Mouse (Mus musculus) forebrain, embryonic 15.5 days (tissue): ENCODE results near the gene Atxn7l3. TPM values are rescaled to one million over a fixed set of nuclear protein-coding genes. Genes with fewer than 3 reads are reported as not detected.
A peak's percentile ranks its signal among the peaks of the same experiment; 100 is the strongest.

Experiments
- ATAC-seq: fragments of 200-750 bp; cut with Nextera tagmentation; replicated peaks from 2 replicates; pipeline ENCODE4 v1.8.0; 2017; ENCODE audit warnings: mild to moderate bottlenecking, moderate TSS enrichment, moderate library complexity
- H3K27ac ChIP-seq: fragments of 300-500 bp; sonication (generic); replicated peaks from 2 replicates; pipeline ENCODE4 v1.5.1; 2015; ENCODE audit warnings: mild to moderate bottlenecking, inconsistent platforms
- H3K27me3 ChIP-seq: fragments of 300-500 bp; sonication (generic); 2 replicates; pipeline ENCODE4 v1.6.1; 2015; ENCODE audit warnings: inconsistent platforms
- H3K36me3 ChIP-seq: fragments of 300-500 bp; sonication (generic); 2 replicates; pipeline ENCODE4 v1.6.1; 2015; ENCODE audit warnings: mild to moderate bottlenecking, inconsistent platforms
- H3K4me1 ChIP-seq: fragments of 300-500 bp; sonication (generic); 2 replicates; pipeline ENCODE4 v1.6.1; 2015; ENCODE audit warnings: inconsistent platforms
- H3K4me2 ChIP-seq: fragments of 300-500 bp; sonication (generic); replicated peaks from 2 replicates; pipeline ENCODE4 v1.6.1; 2015; ENCODE audit warnings: mild to moderate bottlenecking, inconsistent platforms
- H3K4me3 ChIP-seq: fragments of 300-500 bp; sonication (generic); 2 replicates; pipeline ENCODE4 v1.5.1; 2015; ENCODE audit warnings: mild to moderate bottlenecking, inconsistent platforms
- H3K9ac ChIP-seq: fragments of 300-500 bp; sonication (generic); replicated peaks from 2 replicates; pipeline ENCODE4 v1.6.1; 2015; ENCODE audit warnings: mild to moderate bottlenecking, inconsistent platforms
- H3K9me3 ChIP-seq: fragments of 300-500 bp; sonication (generic); 2 replicates; pipeline ENCODE4 v1.6.1; 2016; ENCODE audit warnings: inconsistent platforms
- whole genome bisulfite sequencing: fragments of 180-500 bp; shearing (Covaris S2); methylation state at CpG from one replicate; pipeline ENCODE4 v1.1.7; 2015; ENCODE audit warnings: mixed read lengths; 5-methylcytosine and 5-hydroxymethylcytosine counted together
- polyA plus RNA-seq: library from polyadenylated mRNA; unstranded; fragments of >200 nt; fragmentation: Nextera tagmentation; extraction: Ambion mirVana; gene quantifications from 2 replicates; pipeline ENCODE4 v1.2.1, GENCODE M21; 2015

Atxn7l3 gene
- polyA plus RNA-seq, 1 experiment from 2014 or later = 29.5 TPM

- Histone ChIP-seq H3K4me2 (no peak overlapping the region), H3K27me3 (no peaks in the 10 kb centered on the region), H3K36me3 (peaks cover 35% of the 10 kb centered on the region), H3K27ac (no peak overlapping the region), H3K9me3 (no peaks in the 10 kb centered on the region), H3K4me1 (peaks cover 15% of the 10 kb centered on the region), H3K4me3 (no peak overlapping the region), H3K9ac (no peak overlapping the region)
- ATAC-seq = no peak
- WGBS = 48% methylated on average over 3 of the region's 3 CpGs
These were observed 8.9 kb upstream of the Atxn7l3 start for GRCm38 (mm10) chr11:102305359-102305758.

GRCm38 (mm10) chr11:102304141-102304540 lies 7.7 kb upstream of the Atxn7l3 start:
- Histone ChIP-seq H3K9me3 (no peaks in the 10 kb centered on the region), H3K4me1 (peaks cover 5% of the 10 kb centered on the region), H3K9ac (no peak overlapping the region), H3K27ac (no peak overlapping the region), H3K27me3 (no peaks in the 10 kb centered on the region), H3K4me2 (no peak overlapping the region), H3K4me3 (no peak overlapping the region), H3K36me3 (peaks cover 23% of the 10 kb centered on the region)
- ATAC-seq = no peak
- 40% methylated on average over 2 of the region's 2 CpGs for WGBS

- no peak overlapping the region for H3K27ac ChIP-seq
- no peaks in the 10 kb centered on the region for H3K9me3 ChIP-seq
- no peak overlapping the region for H3K4me2 ChIP-seq
- no peaks in the 10 kb centered on the region for H3K27me3 ChIP-seq
- no peak overlapping the region for H3K9ac ChIP-seq
- no peaks in the 10 kb centered on the region for H3K36me3 ChIP-seq
- WGBS = 0% methylated on average over 1 of the region's 1 CpGs
- H3K4me3 ChIP-seq = no peak overlapping the region
- H3K4me1 ChIP-seq = peaks cover 16% of the 10 kb centered on the region
- no peak for ATAC-seq
These were observed 3.4 kb upstream of the Atxn7l3 start for GRCm38 (mm10) chr11:102299839-102300238.

GRCm38 (mm10) chr11:102297577-102298556 lies 1.4 kb upstream of the Atxn7l3 start:
- Histone ChIP-seq H3K4me1 (peaks cover 28% of the 10 kb centered on the region), H3K9me3 (no peaks in the 10 kb centered on the region), H3K27ac (peak overlapping the region; percentile 98), H3K36me3 (peaks cover 13% of the 10 kb centered on the region), H3K4me2 (peak overlapping the region; percentile 80), H3K4me3 (peak overlapping the region; percentile 94), H3K27me3 (no peaks in the 10 kb centered on the region), H3K9ac (peak overlapping the region; percentile 67)
- 28% methylated on average over 27 of the region's 27 CpGs for WGBS
- no peak; the same call in 1 of the 2 replicates for ATAC-seq

- H3K4me1 ChIP-seq = peaks cover 28% of the 10 kb centered on the region
- peak overlapping the region; percentile 90 for H3K9ac ChIP-seq
- H3K36me3 ChIP-seq = peaks cover 33% of the 10 kb centered on the region
- H3K4me2 ChIP-seq = peak overlapping the region; percentile 80
- H3K4me3 ChIP-seq = peak overlapping the region; percentile 94
- H3K27ac ChIP-seq = peak overlapping the region; percentile 98
- no peaks in the 10 kb centered on the region for H3K27me3 ChIP-seq
- under 1% methylated on average over 46 of the region's 73 CpGs for WGBS
- no peaks in the 10 kb centered on the region for H3K9me3 ChIP-seq
- ATAC-seq = peak; percentile 36
These were observed 596 bp downstream of the Atxn7l3 start for GRCm38 (mm10) chr11:102295598-102296471.

- 52% methylated on average over 12 of the region's 12 CpGs for WGBS
- peak overlapping the region; percentile 94 for H3K4me3 ChIP-seq
- 0 out of 2 replicates have a peak, but pooled peaks have one; percentile 0 for ATAC-seq
These were observed 1.4 kb downstream of the Atxn7l3 start for GRCm38 (mm10) chr11:102294887-102295597.

GRCm38 (mm10) chr11:102294416-102294815 lies 2.0 kb downstream of the Atxn7l3 start:
- H3K27me3 ChIP-seq = no peaks in the 10 kb centered on the region
- 81% methylated on average over 5 of the region's 5 CpGs for whole genome bisulfite sequencing
- H3K4me3 ChIP-seq = peak overlapping the region; percentile 94
- H3K27ac ChIP-seq = peak overlapping the region; percentile 98; the same call in 1 of the 2 replicates
- no peaks in the 10 kb centered on the region for H3K9me3 ChIP-seq
- ATAC-seq = no peak
- H3K9ac ChIP-seq = peak overlapping the region; percentile 90; the same call in 1 of the 2 replicates
- peak overlapping the region; percentile 80 for H3K4me2 ChIP-seq
- H3K36me3 ChIP-seq = peaks cover 42% of the 10 kb centered on the region
- H3K4me1 ChIP-seq = peaks cover 28% of the 10 kb centered on the region

More at GRCm38 (mm10) chr11:102294887-102295597, 1.4 kb downstream of the Atxn7l3 start:
- H3K9ac ChIP-seq = peak overlapping the region; percentile 90
- peak overlapping the region; percentile 98 for H3K27ac ChIP-seq
- H3K27me3 ChIP-seq = no peaks in the 10 kb centered on the region
- peak overlapping the region; percentile 80 for H3K4me2 ChIP-seq
- no peaks in the 10 kb centered on the region for H3K9me3 ChIP-seq
- H3K36me3 ChIP-seq = peaks cover 41% of the 10 kb centered on the region
- peaks cover 28% of the 10 kb centered on the region for H3K4me1 ChIP-seq

GRCm38 (mm10) chr11:102293971-102294370 lies 2.5 kb downstream of the Atxn7l3 start:
- H3K9ac ChIP-seq = no peak overlapping the region
- H3K4me3 ChIP-seq = no peak overlapping the region
- H3K36me3 ChIP-seq = peaks cover 44% of the 10 kb centered on the region
- H3K4me2 ChIP-seq = no peak overlapping the region
- no peak overlapping the region for H3K27ac ChIP-seq
- H3K4me1 ChIP-seq = peaks cover 28% of the 10 kb centered on the region
- H3K9me3 ChIP-seq = no peaks in the 10 kb centered on the region
- ATAC-seq = no peak
- WGBS = 94% methylated on average over 13 of the region's 13 CpGs
- H3K27me3 ChIP-seq = no peaks in the 10 kb centered on the region

GRCm38 (mm10) chr11:102291051-102291535 lies 5.3 kb downstream of the Atxn7l3 start:
- 87% methylated on average over 11 of the region's 11 CpGs for WGBS
- Histone ChIP-seq H3K27me3 (no peaks in the 10 kb centered on the region), H3K4me2 (no peak overlapping the region), H3K36me3 (peaks cover 62% of the 10 kb centered on the region), H3K9ac (no peak overlapping the region), H3K4me1 (peaks cover 28% of the 10 kb centered on the region), H3K4me3 (no peak overlapping the region), H3K27ac (no peak overlapping the region), H3K9me3 (no peaks in the 10 kb centered on the region)
- ATAC-seq = no peak

- Histone ChIP-seq H3K9ac (no peak overlapping the region), H3K4me2 (no peak overlapping the region), H3K27me3 (no peaks in the 10 kb centered on the region), H3K36me3 (peaks cover 62% of the 10 kb centered on the region), H3K27ac (no peak overlapping the region), H3K4me3 (no peak overlapping the region), H3K9me3 (no peaks in the 10 kb centered on the region), H3K4me1 (peaks cover 32% of the 10 kb centered on the region)
- WGBS = 93% methylated on average over 4 of the region's 4 CpGs
- no peak for ATAC-seq
These were observed 6.3 kb downstream of the Atxn7l3 start for GRCm38 (mm10) chr11:102290141-102290540.

GRCm38 (mm10) chr11:102289511-102290100 lies 6.8 kb downstream of the Atxn7l3 start:
- Histone ChIP-seq H3K9ac (no peak overlapping the region), H3K4me1 (peaks cover 27% of the 10 kb centered on the region), H3K27me3 (no peaks in the 10 kb centered on the region), H3K4me3 (no peak overlapping the region), H3K9me3 (no peaks in the 10 kb centered on the region), H3K4me2 (no peak overlapping the region), H3K27ac (no peak overlapping the region), H3K36me3 (peaks cover 62% of the 10 kb centered on the region)
- WGBS = 58% methylated on average over 6 of the region's 6 CpGs
- no peak for ATAC-seq
